Mouse (Mus musculus) bone marrow, adult 2 months (tissue): Measurements from ENCODE around the gene Lrrc30.

Experiments used
- CTCF ChIP-seq: fragments of 200-500 bp; IDR thresholded peaks from 2 replicates; pipeline ENCODE4 v1.5.1; 2011; ENCODE audit warnings: low read length, control low read depth; ENCODE audit not compliant: control insufficient read depth, insufficient read depth
- POLR2A ChIP-seq: fragments of 200-500 bp; IDR thresholded peaks from 2 replicates; pipeline ENCODE4 v1.6.1; 2011; ENCODE audit warnings: low read depth, mild to moderate bottlenecking, control low read depth, low read length, borderline replicate concordance; ENCODE audit not compliant: control insufficient read depth

DNA sequence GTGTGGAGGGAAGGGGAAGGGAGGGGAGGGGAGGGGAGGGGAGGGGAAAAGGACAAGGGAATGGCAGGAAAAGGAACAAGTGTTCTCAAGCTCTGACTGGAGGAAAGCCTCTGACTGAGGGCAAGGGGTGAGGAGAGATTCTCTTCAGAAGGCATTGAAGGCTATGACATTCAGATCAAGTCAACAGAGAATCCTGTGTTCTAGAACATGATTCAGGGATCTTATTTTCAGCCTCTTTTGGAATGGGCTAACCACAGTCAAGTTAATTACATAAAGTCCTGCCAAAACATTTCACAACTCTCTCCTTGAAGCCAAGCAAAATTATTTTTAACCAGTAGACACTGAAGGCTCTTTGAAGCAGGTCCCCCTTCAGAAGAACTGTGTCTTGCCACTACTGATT lies 9.1 kb upstream of the Lrrc30 start:
- no peak for TF ChIP-seq CTCF
- TF ChIP-seq POLR2A = no peak
